Mouse (Mus musculus): Measurements from ENCODE around the gene Ubxn11.
A peak's percentile ranks its signal among the peaks of the same experiment; 100 is the strongest.

DNA sequence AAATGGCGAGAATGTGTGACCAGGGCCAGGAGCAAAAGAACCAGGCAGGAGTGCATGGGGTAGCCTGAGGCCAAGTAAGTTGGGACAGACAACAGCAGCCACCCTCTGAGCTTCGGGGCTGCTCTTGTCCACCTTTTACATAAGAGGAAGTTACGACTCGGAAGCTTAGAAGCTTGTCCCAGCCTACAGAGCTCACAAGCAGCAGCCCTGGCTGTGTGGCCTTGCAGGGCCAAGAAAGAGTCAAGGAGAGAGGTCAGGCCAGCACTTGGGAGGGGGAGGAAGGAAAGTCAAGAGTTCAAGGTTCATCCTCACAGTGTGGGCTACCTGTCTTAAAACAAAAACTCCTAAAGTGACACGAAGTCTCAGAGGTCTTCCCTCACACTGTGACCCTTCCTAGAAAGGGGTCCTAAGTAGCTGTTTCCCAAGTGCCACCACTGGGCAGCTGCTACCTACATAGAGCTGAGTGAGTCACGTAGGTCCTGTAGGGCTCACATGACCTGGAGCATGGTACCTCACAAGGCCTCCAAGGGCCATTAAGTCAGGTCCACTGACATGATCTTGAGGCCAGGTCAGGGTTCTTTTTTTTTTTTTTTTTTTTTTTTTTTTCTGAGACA lies 17.9 kb downstream of the Ubxn11 start:
- TF ChIP-seq POLR2A (IDR thresholded peaks at IDR 0.05; ENCODE audit: low read depth, low read length) (peak; percentile 29; the same call in 1 of the 2 replicates), ZNF384 (IDR thresholded peaks at IDR 0.05; ENCODE audit: low read depth, low read length) (no peak), USF1 (IDR thresholded peaks at IDR 0.05; ENCODE audit: low read depth, low read length) (no peak), ETS1 (conservative IDR thresholded peaks at IDR 0.05; ENCODE audit: low read depth, low read length) (no peak), ZMIZ1 (IDR thresholded peaks at IDR 0.05; ENCODE audit: low read depth, low read length) (no peak), E2F4 (IDR thresholded peaks at IDR 0.05; ENCODE audit: insufficient replicate concordance, low read depth, low read length) (no peak), CTCF (conservative IDR thresholded peaks at IDR 0.05 in 1 of 2, IDR thresholded peaks at IDR 0.05 in 1 of 2; ENCODE audit: low read depth in 2 of 2, low read length in 2 of 2) (no peak), ELF1 (IDR thresholded peaks at IDR 0.05; ENCODE audit: low read depth, low read length) (no peak), SIN3A (IDR thresholded peaks at IDR 0.05; ENCODE audit: low read length) (no peak), EP300 (IDR thresholded peaks at IDR 0.05; ENCODE audit: low read length) (no peak), MEF2A (IDR thresholded peaks at IDR 0.05; ENCODE audit: borderline replicate concordance, low read depth, low read length) (no peak)

All from CH12.LX (cell line).